Mouse (Mus musculus) frontal cortex, adult 2 months (tissue): ENCODE results near the gene Gm20388. TPM values are rescaled to one million over a fixed set of nuclear protein-coding genes. Genes with fewer than 3 reads are reported as not detected.
A peak's percentile ranks its signal among the peaks of the same experiment; 100 is the strongest.

Source experiments
- DNase-seq, 2 experiments: peaks; one replicate each; pipeline ENCODE4 v3.0.0; 2022; ENCODE audit warnings: low spot score in 1 of 2; ENCODE audit errors: extremely low spot score in 1 of 2
- polyA plus RNA-seq: library from polyadenylated mRNA; depleted of rRNA; stranded (reverse); fragments of >200 nt; gene quantifications from 2 replicates; pipeline ENCODE4 v1.2.3, GENCODE M21; 2012

The Gm20388 gene
- polyA plus RNA-seq, 1 experiment, result 22.2 TPM

DNA sequence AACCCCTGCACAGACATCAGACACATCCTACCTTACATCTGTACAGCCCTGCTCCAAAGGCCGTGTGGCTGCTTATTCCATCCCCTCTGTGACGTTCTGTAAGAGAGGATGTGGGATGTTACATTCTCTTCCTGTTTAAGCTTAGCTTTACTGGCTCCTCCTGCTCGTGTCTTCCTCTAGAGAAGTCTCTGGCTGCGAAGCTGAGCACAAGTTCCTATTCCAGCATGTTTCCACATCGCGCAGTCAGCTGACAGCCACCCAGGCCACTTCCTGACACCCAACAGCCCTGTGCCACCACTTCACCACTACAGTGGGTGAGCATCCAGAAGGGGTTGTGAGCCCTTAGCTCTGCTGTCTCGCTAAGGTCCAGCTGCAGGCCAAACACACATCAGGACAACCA lies 1881.5 kb downstream of the Gm20388 start:
- no peak for DNase-seq

DNA sequence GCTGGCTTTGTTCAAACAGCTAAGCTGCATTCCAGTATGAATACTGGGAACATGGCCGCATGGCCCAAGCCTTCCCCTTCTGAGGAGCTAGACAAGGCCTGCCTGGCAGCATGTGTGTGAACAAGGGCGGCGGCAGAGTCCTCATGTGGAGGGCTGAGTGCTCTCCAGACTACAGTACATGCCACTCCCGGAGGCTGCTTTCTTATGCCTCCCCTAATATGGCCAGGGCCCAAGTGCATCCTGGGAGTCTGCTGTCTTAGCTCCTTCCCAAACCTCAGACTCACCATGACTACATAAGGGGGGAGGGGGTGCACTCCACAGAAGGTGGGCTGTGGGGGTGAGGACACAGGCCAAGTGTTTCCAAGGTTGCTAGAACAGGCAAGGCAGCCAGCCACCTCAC lies 1882.0 kb downstream of the Gm20388 start:
- DNase-seq, result no peak

DNA sequence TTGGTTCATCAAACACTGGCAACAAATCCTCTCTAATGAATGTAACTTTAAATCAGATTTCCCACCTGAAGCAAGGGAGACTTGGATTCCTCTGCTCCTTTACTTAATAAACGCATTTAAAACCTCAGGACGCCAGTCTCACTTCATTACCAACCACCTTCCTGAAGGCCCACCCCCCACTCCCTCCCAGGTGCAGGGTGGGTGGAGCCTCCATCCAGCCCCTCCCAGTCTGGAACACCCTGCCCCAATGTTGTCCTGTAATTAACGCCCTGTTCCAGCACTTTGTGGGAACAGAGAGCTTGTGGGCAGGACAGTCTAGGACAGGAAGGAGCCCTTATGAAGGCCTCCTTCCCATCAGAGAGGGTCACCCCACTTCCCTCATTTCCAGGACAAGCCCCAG lies 1883.5 kb downstream of the Gm20388 start:
- DNase-seq, result no peak

DNA sequence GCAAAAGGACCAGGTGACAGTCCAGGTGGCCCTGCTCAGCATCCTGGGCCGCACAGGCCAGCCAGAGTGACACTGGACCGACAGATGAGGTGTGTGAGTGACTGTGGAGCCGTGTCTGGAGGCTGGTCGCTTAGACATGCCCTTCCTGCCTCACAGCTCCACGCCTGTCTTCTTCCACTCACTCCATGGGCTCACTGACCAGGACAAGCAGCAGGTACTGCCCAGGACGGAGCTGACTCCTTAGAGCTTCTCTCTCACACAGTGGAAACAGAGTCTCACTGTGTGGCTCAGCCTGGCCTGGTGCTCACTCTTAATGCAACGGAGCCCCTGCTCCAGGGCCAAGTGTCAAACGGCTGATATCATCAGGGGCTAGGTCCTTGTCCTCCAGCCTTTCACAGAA lies 1884.8 kb downstream of the Gm20388 start:
- DNase-seq, result no peak

DNA sequence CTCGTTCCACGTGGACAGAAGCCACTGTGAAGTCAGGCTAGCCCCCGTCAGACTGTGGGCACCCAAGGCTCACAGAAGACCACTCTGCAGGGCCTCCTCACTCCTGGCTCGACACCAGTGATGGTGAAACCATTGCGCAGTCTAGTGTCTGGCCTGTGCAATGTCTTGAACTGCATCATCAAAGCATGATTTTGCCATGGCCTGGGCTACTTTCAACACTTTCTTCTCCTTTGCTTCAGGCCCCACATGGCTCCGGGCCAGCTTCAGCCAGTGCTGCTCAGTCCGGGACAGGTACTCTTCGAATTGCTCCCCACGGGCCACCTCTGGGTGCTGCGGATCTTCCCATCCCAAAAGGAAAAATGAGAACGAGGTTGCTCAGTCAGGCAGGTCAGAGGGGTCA lies 1885.8 kb downstream of the Gm20388 start:
- DNase-seq, result no peak

DNA sequence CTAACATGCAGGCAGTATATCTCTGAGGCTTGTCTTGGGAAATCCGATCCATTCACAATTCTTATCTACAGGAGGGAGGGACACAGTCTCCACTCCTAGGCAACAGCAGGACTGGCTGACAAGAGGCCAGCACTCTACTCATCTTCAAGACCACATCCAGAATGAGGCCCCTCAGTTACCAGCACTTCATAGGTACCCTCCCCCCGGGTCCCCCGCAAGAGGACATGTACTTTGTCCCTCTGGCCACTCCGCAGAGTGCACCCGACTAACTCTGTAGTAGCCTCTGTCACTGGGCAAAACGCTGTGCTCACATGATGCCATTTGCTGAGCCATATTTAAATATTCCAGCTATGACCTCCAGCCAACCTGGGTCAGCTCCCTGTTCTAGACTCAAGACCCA lies 1887.8 kb downstream of the Gm20388 start:
- DNase-seq, result no peak

DNA sequence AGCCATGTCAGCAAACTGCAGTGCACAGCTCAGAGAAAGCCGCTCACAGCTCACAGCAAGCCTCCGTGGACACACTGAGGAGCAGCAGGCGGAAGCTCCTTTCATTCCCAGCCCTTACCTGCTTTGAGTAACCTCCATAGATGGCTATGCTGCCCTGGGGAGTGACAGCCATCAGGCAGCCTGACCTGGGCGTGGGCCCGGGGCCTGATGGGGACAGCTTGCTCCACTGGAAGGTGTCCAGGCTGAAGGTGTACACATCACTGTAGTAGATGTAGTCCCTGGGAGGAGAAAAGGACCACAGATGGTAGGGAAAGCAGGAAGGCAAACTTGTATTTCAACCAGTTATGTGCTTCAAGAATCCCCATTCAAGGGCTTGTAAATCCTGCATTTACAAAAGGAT lies 1894.2 kb downstream of the Gm20388 start:
- DNase-seq, result no peak

DNA sequence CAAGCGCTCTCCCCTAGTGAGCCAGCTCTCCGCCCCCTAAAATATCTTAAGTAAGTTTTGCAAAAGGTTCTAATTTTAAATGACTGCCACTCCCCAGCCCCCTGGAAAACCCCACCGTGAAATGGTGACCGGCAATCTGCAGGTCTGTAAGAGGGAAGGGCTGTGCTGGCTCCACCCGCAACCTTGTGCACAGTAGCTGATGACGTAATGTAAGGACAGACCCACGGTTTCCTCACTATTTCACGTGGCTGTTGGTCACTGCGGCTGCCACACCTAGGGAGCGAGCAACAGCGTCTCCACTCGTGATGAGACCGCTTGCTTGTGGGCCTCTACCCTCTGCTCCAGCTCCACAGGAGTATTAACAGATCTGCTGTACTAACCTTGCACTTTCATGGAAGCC lies 1895.5 kb downstream of the Gm20388 start:
- DNase-seq, result no peak

DNA sequence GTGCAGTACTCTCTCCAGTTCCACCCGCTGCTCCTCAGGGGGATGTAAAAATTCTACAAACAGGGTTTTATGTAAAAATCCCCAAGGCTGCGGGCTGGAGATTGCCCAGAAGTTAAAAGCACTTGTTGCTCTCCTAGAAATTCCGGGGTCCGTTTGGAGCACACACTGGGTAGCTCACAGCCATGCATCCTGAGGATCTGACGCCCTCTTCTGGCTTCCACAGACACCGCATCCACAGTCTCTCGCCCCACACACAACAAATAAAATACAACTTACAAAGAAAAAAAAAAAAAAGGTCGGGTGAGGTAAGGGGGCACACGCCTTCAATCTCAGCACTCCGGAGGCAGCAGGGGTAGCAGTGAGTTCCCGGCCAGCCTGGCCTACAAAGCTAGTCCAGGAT lies 1897.4 kb downstream of the Gm20388 start:
- no peak for DNase-seq

DNA sequence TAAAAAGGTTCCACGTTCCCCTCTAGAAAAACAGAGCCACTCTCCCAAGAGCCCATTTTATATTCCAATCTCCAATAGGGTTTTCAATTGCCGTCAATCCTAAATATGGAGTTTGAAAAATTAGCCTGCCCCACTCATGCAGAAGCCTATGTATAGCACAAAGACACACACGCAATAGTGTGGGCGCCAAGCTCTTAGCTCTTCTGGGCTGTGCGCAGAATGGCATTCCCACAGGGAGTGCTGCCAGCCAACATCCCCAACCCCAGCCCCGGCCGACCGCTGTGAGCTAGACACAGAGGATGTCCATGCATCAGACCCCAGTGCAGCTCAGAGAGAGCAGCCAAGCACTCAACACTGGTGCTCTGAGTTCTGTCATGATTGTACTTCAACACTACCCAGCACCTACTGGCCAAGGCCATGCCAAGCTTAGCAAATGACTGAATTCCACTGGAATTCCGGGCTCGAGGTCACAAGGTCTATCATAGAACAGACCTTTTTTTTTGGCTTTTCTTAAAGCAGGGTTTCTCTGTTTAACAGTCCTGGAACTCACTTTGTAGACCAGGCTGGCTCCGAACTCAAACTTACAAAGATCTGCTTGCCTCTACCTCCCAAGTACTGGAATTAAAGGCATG lies 1899.0 kb downstream of the Gm20388 start:
- peak; percentile 65 to 78 for DNase-seq

DNA sequence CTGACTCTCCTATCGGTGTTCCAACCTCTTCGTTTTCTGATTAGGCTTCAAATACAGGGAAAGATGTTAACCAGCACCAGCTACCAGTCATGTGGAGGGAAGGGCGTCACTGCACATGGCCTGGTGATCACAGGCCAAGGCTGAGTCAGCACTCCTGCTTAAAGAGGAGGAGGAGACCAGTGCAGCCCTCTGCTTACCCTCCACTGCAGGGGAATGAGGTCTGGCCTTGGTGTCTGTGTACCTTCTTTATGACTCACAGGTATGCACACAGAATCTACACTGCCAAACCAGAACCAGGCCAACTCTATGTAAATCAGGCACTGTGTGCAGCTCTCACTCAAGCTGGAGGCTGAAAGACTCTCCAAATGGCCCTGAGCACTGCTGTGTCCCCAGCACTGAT lies 1900.9 kb downstream of the Gm20388 start:
- no peak for DNase-seq

DNA sequence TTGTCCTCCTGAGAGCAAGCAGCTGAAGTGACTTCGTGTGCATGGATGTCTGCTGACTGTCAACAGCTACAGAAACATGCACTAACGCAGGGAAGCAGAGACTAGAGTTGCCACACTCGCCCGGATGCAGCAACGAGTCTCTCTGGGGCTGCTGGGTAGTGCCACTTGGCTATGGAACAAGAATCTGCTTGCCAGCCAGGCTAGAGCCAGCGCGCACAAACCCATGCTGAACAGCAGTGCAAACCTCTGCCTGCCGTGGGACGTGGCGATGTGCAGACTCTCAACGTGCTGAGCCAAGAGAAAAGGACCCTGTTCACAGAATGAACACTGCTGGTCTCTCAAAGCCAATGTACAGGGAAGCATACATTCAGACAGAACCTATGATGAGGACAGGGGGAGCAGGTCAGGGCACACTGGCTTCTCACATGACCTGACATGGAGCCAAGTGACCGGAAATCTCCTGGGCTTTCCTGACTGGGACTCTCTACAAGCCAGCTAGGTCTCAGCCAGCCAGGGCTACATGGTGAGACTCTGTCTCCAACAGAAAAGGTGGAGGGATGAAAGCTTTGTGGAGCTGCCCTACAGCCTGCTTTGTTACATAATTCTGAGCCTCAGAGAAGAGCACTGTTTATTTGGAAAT lies 1901.4 kb downstream of the Gm20388 start:
- no peak for DNase-seq

DNA sequence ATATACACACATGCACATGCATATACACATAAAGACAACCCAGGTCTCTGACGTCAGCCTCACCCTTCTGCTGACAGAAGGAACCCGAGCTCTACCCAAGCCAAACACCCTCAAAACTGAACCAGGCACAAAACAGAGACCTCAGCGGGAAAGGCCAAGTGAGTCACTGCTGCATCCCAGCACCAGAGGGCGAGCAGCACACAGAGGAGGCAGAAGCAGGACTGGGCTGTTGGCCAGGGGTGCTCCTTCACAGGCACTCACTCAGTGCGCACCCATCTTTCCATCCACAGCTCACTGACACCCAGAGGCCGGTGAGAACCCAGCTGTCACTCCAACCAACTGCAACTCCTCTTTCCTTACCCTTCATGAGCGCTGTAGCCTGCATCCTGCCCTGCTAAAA lies 1907.6 kb downstream of the Gm20388 start:
- DNase-seq, result peak in 1 of 2 experiments; percentile 30

DNA sequence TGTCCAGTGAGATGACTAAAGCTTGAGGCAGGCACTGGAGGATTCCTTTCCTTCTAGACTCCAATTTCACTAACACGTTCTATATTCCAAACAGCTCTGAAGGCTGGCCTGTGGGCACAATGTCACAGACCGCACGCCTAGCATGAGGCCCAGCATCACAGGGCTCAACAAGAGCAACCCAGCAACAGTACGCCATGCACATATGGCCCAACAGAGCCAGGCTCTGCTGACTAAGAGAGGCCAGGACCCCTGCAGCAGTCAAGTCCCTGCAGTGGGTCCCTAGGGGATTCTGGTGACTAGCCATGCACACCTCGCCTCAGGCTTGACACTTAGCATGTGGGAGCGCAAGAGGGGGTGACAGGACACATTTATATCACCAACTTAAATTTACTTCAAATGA lies 1910.2 kb downstream of the Gm20388 start:
- peak in 1 of 2 experiments; percentile 0 for DNase-seq

DNA sequence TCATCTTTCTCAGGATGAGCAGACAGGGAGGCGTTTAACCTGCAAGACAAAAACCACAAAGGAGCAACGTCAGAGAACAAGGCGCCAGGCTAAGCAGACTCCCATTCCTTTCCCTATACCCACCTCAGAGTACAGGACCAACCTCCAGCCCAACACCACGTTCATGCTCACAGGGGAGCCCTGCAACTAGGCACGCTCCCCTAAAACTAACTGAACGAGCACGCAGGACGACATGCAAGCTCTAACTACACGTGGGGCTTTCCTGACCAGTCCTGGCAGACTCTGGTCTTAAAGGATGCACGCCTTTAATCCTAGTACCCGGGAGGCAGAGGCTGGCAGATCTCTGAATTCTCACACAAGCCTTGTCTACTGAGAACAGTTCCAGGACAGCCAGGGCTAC lies 1910.7 kb downstream of the Gm20388 start:
- DNase-seq, result peak in 1 of 2 experiments; percentile 0

DNA sequence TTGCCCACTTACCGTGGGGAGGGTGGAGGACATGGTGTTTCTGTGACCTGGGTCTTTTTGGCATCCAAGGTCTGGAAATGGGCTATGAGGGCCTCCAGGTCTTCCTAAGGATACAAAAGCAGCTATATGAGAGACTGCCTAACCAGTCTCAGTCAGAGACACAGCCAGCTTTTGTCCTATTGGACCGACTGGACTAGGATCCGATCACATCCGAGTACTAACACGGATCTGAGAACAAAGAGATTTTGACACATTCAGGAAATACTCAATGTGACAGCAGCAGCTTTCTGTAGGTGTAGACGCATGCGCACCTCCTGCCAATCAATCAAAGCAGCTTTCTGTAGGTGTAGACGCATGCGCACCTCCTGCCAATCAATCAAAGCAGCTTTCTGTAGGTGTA lies 1911.1 kb downstream of the Gm20388 start:
- no peak for DNase-seq

DNA sequence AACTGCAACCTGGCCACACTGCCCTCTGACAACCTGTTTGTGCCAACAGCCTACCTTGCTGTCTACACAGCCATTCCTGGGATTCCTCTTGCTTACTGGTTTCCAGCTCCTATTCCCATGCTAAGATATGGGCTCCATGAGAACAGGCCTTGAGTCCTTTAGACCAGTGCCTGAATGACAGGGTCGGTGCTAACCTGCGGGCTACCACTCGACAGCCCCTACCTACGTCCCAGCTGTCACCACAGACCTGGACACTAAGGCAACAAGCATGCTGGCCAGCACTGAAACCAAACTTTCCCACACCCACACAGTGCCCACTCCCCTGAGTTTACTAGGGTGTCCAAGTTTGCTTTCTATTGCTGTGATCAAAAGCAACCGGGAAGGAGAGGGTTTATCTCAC lies 1917.1 kb downstream of the Gm20388 start:
- no peak for DNase-seq

DNA sequence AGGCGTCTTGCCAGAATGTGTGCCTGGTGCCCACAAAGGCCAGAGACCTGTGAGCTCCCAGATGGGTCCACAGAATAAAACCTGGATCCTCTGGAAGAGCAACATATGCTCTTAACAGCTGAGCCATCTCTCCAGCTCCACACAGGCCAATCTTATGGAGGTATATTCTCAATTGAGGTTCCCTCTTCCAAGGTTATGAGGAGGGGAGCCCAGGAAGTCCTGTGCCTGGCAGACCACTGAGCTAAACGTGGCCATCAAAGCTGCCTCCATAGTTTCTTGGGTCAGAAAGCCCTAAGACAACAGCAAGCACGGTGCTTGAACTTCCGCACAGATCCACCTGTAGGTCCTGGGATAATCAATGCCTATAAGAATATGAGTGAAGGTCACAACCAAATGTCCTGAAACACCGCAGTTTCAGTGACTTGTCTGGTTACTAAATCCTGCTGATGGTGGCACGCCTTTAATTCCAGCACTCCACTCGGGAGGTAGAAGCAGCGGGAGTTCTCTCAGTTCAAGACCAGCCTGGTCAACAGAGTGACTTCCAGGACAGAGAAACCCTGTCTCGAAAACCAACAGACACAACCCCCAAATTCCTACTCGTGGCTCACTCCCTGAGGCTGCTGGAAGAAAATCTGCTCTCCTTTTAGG lies 1917.9 kb downstream of the Gm20388 start:
- peak in 1 of 2 experiments; percentile 0 for DNase-seq

DNA sequence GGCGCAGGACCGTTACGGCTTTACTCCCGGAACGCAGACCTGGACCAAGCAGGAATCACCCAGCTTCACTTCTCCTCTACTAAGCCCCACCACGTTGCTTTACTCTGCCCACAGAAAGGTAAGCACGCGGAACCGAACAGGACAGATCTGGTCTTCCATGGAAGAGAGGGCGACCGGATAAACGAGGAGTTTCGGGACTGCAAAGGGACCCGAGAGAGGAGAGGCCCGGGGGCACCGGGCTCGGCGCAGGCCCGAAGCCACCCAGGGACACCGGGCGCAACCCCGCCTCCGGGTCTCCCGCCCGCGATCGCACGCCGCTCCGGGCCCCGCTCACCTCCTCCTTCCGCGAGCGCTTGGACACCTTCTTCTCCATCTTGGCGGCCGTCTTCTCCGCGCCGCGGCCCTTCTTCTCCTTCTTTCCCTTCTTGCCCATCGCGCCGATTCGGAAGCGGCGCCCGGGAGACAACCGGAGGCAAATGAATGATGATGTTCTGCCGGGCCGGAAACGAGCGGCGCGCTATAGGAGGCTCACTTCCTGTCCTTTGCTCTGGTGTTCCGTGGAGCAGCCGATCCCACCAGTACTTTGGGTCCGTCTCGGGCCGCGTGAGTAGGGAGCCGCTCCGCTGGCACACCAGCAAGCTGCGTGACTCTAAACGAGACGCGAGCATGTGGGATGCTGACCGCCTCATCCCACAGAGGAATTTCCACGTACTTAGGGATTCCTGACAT lies 1918.6 kb downstream of the Gm20388 start, which contains the start of gene Klhdc4:
Klhdc4 (minus strand) TSS at position 522 of the 729 bp plus-strand sequence.
- peak; percentile 71 to 94 for DNase-seq

DNA sequence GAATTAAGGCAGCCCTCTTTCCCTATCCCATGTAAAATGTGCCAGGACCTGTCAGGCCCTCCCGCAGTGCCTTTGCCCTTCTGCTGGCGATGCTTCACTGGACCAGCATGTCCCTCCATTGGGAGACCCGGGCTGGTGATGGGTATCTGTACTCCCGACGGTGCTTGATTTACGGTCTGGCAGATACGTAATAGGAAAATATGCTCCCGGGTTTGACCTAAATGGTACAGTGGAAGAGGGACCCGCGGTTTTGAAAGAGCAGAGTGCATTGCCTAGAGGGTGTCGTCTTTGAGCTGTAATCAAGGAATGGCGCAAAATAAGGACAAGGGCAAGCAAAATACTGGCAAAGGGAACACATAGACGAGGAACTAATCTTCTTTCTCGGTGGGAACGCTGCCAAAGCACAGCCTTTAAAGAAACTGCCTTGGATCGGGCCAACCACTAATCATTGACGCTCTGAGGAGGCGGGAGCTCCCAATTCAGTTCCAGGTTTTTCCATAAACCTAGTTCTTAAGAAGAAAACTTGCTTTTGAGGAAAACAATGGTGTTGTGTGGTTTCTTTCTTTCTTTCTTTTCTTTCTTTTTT lies 1919.2 kb downstream of the Gm20388 start:
- peak in 1 of 2 experiments; percentile 14 for DNase-seq

DNA sequence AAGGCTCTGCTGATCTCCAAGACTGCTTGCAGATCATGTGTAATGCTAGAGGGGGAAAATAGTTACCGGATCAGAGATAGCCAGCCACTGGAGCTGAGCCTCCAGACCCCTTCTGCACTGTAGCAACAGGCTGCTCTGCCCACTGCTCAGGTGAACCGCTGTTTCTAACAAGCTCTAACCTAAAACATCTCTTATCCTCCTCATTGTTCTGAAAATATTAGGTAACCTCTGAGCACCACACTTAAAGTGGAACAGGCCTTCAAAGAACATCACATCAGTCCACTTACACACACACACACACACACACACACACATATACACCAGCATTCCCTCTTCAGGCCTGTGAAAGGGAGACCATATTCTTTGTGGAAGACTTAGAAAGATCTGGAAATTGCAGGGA lies 1921.4 kb downstream of the Gm20388 start:
- DNase-seq, result peak in 1 of 2 experiments; percentile 0
